Mouse (Mus musculus): ENCODE results near the gene Ntn5. TPM values are rescaled to one million over a fixed set of nuclear protein-coding genes. Genes with fewer than 3 reads are reported as not detected.
A peak's percentile ranks its signal among the peaks of the same experiment; 100 is the strongest.

Ntn5 gene
- polyA plus RNA-seq (2015; fragmentation: Nextera tagmentation; extraction: Ambion mirVana): 0.88 and 1.3 TPM in 2 replicates

DNA sequence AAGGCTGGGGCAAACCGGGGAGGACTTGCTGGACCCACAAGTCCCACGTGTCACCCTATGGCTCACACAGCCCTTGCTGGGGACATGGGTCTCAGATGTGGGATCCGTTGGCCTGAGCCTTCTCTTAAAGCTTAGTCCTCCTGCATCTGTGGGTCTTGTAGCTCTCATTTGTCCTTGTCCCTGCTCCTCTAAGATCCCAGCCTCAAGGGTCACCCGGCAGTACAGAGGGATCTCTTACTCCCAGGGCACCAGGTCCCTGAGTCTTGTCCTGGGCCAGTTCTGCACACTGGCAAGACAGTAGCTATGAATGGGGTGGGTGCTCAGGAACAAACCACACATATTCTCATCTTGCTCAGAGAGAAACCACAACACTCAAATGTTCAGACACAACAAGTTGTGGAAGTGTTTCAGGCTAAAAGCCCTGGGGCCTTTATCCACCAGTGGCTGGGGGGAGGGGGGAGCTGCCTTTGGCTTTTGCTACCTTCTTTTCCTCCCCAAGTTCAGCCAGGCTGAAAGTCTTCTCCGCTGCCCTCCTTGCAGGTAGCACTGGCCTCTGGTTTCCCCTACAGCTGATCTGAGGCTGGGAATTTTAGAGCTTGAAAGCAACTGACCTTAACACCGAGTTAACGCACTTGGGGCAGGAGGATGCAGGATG is at the start of gene Ntn5:
TSS of gene Ntn5 (plus strand) at position 627 of the 655 bp plus-strand sequence.
- Histone ChIP-seq H3K27me3 (replicated peaks) (no peaks in the 10 kb centered on the region), H3K4me3 (no peak within 1 kb of the TSS), H3K4me2 (peak within 1 kb of the TSS; percentile 36; the same call in 1 of the 2 replicates), H3K27ac (peak within 1 kb of the TSS; percentile 70; the same call in 1 of the 2 replicates), H3K9ac (no peak within 1 kb of the TSS), H3K36me3 (replicated peaks) (no peaks in the 10 kb centered on the region), H3K4me1 (peaks cover 5% of the 10 kb centered on the region; the same call in 1 of the 2 replicates), H3K9me3 (no peaks in the 10 kb centered on the region)
- ATAC-seq (replicated peaks): no peak
- 78% methylated on average over 7 of the region's 7 CpGs for WGBS

GRCm38 (mm10) chr7:45634946-45635681 is 48.7 kb upstream of the Ntn5 start:
- no peak overlapping the region for H3K4me3 ChIP-seq
- no peak overlapping the region for H3K27ac ChIP-seq
- H3K9ac ChIP-seq: no peak overlapping the region
- peaks cover 11% of the 10 kb centered on the region; the same call in 1 of the 2 replicates for H3K27me3 ChIP-seq (replicated peaks)
- no peaks in the 10 kb centered on the region for H3K9me3 ChIP-seq
- WGBS: 93% methylated on average over 11 of the region's 11 CpGs
- no peak overlapping the region for H3K4me2 ChIP-seq
- ATAC-seq (replicated peaks): no peak
- H3K4me1 ChIP-seq: peaks cover 18% of the 10 kb centered on the region
- H3K36me3 ChIP-seq (replicated peaks): peaks cover 8% of the 10 kb centered on the region; the same call in 1 of the 2 replicates

DNA sequence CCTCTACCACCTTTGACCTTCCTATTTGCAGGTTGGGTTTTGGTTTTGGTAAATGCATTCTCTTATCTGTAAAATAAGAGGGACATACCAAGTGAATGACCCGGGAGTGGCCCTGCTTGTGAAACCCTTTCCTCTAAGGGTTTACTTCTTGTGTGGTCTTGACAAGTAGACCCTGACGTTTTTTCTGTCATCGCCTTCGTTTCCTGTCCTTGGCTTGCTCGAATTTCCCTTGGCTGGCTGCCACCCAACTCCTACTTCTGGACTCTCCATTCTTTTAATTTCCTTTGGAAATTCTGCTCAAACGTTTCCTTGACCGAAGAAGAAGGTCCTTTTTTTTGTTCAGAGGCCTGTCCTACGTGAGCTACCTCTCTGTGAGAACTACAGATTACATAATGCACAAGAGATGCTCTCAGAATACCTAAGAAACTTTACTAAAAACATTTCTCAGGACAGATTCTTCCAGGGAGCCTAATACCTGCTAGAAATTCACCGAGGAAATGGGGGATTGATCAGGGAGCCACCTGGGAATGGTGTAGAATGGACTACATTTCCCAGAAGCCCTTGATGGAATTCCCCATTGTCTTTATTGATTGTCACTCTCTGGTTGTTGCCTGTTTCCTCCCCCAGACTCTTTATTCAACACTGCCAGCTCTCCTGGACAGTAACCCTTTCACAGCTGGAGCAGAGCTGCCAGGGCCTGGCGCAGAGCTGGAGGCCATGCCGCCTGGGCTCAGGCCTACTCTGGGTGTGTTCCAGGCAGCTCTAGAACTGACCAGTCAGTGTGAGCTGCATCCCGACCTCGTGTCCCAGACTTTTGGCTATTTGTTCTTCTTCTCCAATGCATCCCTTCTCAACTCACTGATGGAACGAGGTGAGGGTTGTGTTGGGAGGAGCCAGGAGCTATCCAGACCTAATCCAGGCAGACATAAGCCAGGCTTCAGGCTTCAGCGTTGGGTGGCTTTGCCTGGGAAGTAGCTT is 47.8 kb upstream of the Ntn5 start:
- Histone ChIP-seq H3K9me3 (no peaks in the 10 kb centered on the region), H3K27ac (no peak overlapping the region), H3K9ac (no peak overlapping the region), H3K4me1 (peaks cover 16% of the 10 kb centered on the region), H3K4me3 (no peak overlapping the region), H3K4me2 (no peak overlapping the region), H3K27me3 (replicated peaks) (peaks cover 11% of the 10 kb centered on the region; the same call in 1 of the 2 replicates), H3K36me3 (replicated peaks) (peaks cover 8% of the 10 kb centered on the region; the same call in 1 of the 2 replicates)
- ATAC-seq (replicated peaks): no peak
- WGBS: 85% methylated on average over 15 of the region's 15 CpGs

DNA sequence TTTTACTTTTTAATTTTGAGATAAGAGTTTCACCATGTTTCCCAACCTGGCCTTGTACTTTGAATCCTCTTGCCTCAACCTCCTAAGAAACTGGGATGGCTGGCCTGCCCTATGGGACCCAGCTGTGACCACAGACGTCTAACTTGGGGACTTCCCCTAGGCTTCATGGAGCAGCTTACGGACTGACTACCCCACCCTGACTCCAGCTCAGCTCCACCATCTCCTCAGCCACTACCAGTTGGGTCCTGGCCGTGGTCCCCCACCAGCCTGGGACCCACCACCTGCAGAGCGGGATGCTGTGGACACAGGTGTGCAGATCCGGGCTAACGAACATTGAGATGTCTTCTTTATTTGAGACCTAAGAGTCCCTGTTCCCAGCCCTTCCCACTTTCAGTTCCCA is 46.1 kb upstream of the Ntn5 start:
- WGBS: 94% methylated on average over 6 of the region's 6 CpGs
- Histone ChIP-seq H3K9me3 (no peaks in the 10 kb centered on the region), H3K9ac (no peak overlapping the region), H3K4me3 (peak overlapping the region; percentile 35; the same call in 1 of the 2 replicates), H3K4me1 (peaks cover 15% of the 10 kb centered on the region), H3K36me3 (replicated peaks) (peaks cover 8% of the 10 kb centered on the region; the same call in 1 of the 2 replicates), H3K4me2 (no peak overlapping the region; the same call in 1 of the 2 replicates), H3K27ac (no peak overlapping the region), H3K27me3 (replicated peaks) (peaks cover 6% of the 10 kb centered on the region; the same call in 1 of the 2 replicates)
- ATAC-seq (replicated peaks): no peak

DNA sequence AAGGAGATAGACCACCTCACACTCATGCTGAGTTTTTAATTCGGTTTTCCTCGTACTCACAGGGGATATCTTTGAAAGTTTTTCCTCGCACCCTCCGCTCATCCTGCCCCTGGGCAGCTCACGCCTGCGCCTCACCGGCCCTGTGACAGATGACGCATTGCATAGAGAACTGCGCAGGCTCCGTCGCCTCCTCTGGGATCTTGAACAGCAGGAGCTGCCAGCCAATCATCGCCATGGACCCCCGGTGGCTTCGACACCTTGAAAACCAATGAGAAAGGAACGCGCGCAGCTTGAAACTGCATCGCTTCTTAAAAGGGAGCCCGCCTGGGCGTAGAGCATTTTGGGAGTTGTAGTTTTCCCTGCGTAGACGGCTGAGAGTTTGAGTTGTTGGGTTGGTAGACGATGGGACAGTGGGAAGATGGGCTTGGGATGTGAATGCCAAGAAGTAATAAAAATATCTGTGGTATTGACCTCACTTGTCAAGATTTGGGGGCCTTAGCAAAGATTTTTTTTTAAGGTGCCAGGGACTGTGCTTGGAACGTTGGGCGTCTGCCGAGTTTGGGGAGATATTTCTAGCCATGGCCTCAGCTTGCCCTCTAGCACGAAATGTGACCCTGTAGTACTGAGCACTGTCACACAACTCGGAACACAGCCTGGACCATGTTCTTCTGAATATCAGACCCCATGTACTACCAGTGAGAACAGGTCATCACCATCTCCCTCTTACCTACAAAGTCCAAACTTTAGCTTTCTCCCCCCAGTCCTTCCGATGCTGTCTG is 45.0 kb upstream of the Ntn5 start:
- 18% methylated on average over 29 of the region's 29 CpGs for WGBS
- Histone ChIP-seq H3K4me1 (peaks cover 20% of the 10 kb centered on the region), H3K36me3 (replicated peaks) (peaks cover 8% of the 10 kb centered on the region; the same call in 1 of the 2 replicates), H3K9me3 (no peaks in the 10 kb centered on the region), H3K27me3 (replicated peaks) (no peaks in the 10 kb centered on the region; the same call in 1 of the 2 replicates), H3K4me2 (peak overlapping the region; percentile 56), H3K9ac (no peak overlapping the region), H3K4me3 (peak overlapping the region; percentile 35), H3K27ac (peak overlapping the region; percentile 60)
- peak; percentile 90 for ATAC-seq (replicated peaks)

- WGBS: 23% methylated on average over 19 of the region's 19 CpGs
- Histone ChIP-seq H3K36me3 (replicated peaks) (peaks cover 8% of the 10 kb centered on the region; the same call in 1 of the 2 replicates), H3K4me3 (no peak within 1 kb of the TSS), H3K9ac (no peak within 1 kb of the TSS), H3K9me3 (no peaks in the 10 kb centered on the region), H3K27me3 (replicated peaks) (no peaks in the 10 kb centered on the region; the same call in 1 of the 2 replicates), H3K4me1 (peaks cover 27% of the 10 kb centered on the region), H3K27ac (no peak within 1 kb of the TSS), H3K4me2 (no peak within 1 kb of the TSS)
- ATAC-seq (replicated peaks): no peak
Observed at GRCm38 (mm10) chr7:45639561-45640027, 44.2 kb upstream of the Ntn5 start, which contains the start of gene Mamstr. Gene Mamstr (plus strand): TSS chr7:45639977.

- no peak overlapping the region for H3K4me2 ChIP-seq
- H3K9me3 ChIP-seq: no peaks in the 10 kb centered on the region
- H3K27me3 ChIP-seq (replicated peaks): no peaks in the 10 kb centered on the region; the same call in 1 of the 2 replicates
- peaks cover 8% of the 10 kb centered on the region; the same call in 1 of the 2 replicates for H3K36me3 ChIP-seq (replicated peaks)
- H3K27ac ChIP-seq: no peak overlapping the region
- peaks cover 32% of the 10 kb centered on the region for H3K4me1 ChIP-seq
- H3K4me3 ChIP-seq: no peak overlapping the region
- no peak overlapping the region for H3K9ac ChIP-seq
- WGBS: 74% methylated on average over 19 of the region's 19 CpGs
- no peak for ATAC-seq (replicated peaks)
Observed at GRCm38 (mm10) chr7:45640191-45640957, 43.4 kb upstream of the Ntn5 start.

DNA sequence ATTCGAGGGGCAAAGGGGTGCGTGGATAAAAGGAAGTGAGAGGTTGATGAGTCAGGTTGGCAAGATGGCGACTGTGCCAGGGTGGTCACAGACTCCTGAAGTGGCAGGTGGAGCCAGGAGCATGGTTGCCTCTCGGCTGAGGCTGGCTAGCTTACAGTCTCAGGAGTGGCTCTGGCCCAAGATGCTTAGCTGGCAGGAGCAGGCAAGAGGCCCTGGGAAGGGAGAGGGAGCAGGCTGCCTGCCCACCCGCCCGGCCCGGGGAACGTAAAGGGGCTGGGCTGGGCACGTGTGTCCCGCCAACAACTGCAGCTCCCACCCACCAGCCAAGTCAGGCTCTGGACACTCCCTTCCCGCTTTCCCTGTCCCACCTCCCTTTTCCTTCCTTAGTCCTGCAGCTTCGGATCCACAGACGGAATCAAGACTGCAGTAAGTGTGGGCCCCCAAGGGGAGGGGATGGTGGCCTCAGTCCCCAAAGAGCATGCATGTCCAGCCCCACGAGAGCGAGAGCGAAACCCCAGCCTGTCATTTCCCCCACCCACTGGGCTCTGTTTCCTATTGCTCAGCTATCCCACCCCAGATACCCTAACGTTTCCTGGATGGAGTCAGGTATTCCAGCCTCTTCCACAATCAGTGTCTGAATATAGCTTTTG is 42.3 kb upstream of the Ntn5 start:
- Histone ChIP-seq H3K4me2 (no peak overlapping the region), H3K9me3 (no peaks in the 10 kb centered on the region), H3K27me3 (replicated peaks) (no peaks in the 10 kb centered on the region; the same call in 1 of the 2 replicates), H3K36me3 (replicated peaks) (peaks cover 2% of the 10 kb centered on the region; the same call in 1 of the 2 replicates), H3K9ac (no peak overlapping the region), H3K27ac (no peak overlapping the region), H3K4me1 (peaks cover 32% of the 10 kb centered on the region), H3K4me3 (no peak overlapping the region)
- WGBS: 71% methylated on average over 17 of the region's 17 CpGs
- no peak for ATAC-seq (replicated peaks)

DNA sequence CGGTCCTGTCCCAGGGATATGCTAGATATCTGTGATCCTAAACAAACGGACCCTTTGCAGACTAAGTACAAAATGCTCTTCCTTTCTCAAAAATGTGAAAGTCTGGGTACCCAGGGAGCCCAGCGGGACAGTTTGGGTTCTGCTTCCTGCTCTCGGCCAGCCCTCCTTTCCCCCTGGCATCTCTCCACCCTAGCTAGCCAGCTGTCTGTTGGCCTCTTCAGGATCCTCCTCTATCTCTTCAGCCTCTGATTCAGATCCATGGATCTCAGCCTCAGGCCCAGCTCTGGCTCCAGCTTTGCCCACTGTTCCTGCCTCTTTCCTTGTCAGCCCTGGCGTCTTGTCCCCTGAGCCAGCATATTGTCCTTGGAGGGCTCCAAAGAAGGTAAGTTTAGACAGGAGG is 41.7 kb upstream of the Ntn5 start:
- no peaks in the 10 kb centered on the region for H3K9me3 ChIP-seq
- H3K4me2 ChIP-seq: no peak overlapping the region; the same call in 1 of the 2 replicates
- ATAC-seq (replicated peaks): no peak
- H3K9ac ChIP-seq: no peak overlapping the region
- H3K36me3 ChIP-seq (replicated peaks): no peaks in the 10 kb centered on the region
- peaks cover 32% of the 10 kb centered on the region for H3K4me1 ChIP-seq
- no peak overlapping the region for H3K4me3 ChIP-seq
- no peak overlapping the region for H3K27ac ChIP-seq
- H3K27me3 ChIP-seq (replicated peaks): no peaks in the 10 kb centered on the region; the same call in 1 of the 2 replicates
- WGBS: 82% methylated on average over 5 of the region's 5 CpGs

Data from midbrain, embryonic 15.5 days (tissue).